Mouse (Mus musculus) inflammation-experienced regulatory T-cells, adult 6 months (primary cell): ENCODE data around the gene Rpl15. TPM values are rescaled to one million over a fixed set of nuclear protein-coding genes. Genes with fewer than 3 reads are reported as not detected.
A peak's percentile ranks its signal among the peaks of the same experiment; 100 is the strongest.
"Not testable (repeated sequence)": the region's sequence is repeated elsewhere in the genome, so short reads cannot be mapped to it uniquely, and the experiment has no call there.

Source experiments
- ATAC-seq: one replicate; pipeline ENCODE4 v1.8.0; 2017
- polyA plus RNA-seq, 3 experiments: library from polyadenylated mRNA; unstranded; fragments of 100-300 nt; shearing (Covaris generic); gene quantifications; one replicate each; pipeline ENCODE4 v1.2.1; 2017

Gene Rpl15
- polyA plus RNA-seq, 3 experiments from 2014 or later, result 763 to 1,029 (median 1,027) TPM

- no peak for ATAC-seq
Measured at GRCm38 (mm10) chr14:18240132-18240531, 31.1 kb downstream of the Rpl15 start.

GRCm38 (mm10) chr14:18238750-18239731 is 32.1 kb downstream of the Rpl15 start, which contains the start of gene Nr1d2:
Gene Nr1d2 (minus strand): TSS chr14:18239127.
- peak; percentile 77 for ATAC-seq

- peak; percentile 80 for ATAC-seq
Measured at GRCm38 (mm10) chr14:18238131-18238749, 33.0 kb downstream of the Rpl15 start.

GRCm38 (mm10) chr14:18237381-18237780 is 33.8 kb downstream of the Rpl15 start:
- no peak for ATAC-seq

- not testable (repeated sequence) for ATAC-seq
Measured at GRCm38 (mm10) chr14:18236496-18237235, 34.5 kb downstream of the Rpl15 start.

GRCm38 (mm10) chr14:18233981-18234960 is 36.9 kb downstream of the Rpl15 start:
- no peak for ATAC-seq

- ATAC-seq, result no peak
Measured at GRCm38 (mm10) chr14:18233076-18233475, 38.1 kb downstream of the Rpl15 start.

GRCm38 (mm10) chr14:18231866-18232265 is 39.3 kb downstream of the Rpl15 start:
- not testable (repeated sequence) for ATAC-seq

- ATAC-seq, result not testable (repeated sequence)
Measured at GRCm38 (mm10) chr14:18229751-18230150, 41.4 kb downstream of the Rpl15 start.

GRCm38 (mm10) chr14:18226181-18226580 is 45.0 kb downstream of the Rpl15 start:
- not testable (repeated sequence) for ATAC-seq

- not testable (repeated sequence) for ATAC-seq
Measured at GRCm38 (mm10) chr14:18225431-18225830, 45.8 kb downstream of the Rpl15 start.

GRCm38 (mm10) chr14:18221977-18222376 is 49.2 kb downstream of the Rpl15 start:
- no peak for ATAC-seq

Other genes with a start within 250 kb of the Rpl15 start
- 10 to 100 TPM in 2 of 3 experiments, 1 to 10 TPM in 1; 8.5 to 15.0 (median 13.0) TPM for gene Nr1d2, start 32.3 kb downstream of the Rpl15 start, polyA plus RNA-seq
- gene Nkiras1, start 255 bp downstream of the Rpl15 start, polyA plus RNA-seq, result 10 to 100 TPM; 23.8 to 32.7 (median 27.0) TPM
- gene Ube2e1, start 60.5 kb upstream of the Rpl15 start, polyA plus RNA-seq, result 10 to 100 TPM; 36.4 to 53.2 (median 52.3) TPM